Comparison of ENCODE assay signal across 16 mouse cellular contexts in the genomic region with DNA sequence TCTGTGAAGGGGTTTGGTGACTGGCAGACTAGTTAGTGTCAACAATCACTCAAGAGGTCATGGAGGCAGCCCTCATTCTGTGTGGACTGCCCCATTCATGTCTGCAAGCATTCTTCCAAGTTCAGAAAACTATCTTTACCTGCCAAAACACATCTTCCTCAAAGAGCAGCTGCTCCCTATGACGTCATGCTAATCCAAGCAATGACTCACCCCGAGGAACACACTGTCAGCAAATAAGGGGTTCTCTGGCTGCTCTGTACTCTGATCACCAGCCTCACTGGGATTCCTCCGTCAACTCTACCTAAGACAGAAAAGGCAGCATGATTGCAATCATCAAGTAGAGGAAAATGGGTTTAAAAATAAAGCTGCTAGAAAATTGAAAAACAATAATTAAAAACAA.
A peak's percentile ranks its signal among the peaks of the same experiment; 100 is the strongest.
DNase-seq lines count a peak whose midpoint lies in the region; ATAC-seq and TF ChIP-seq lines count a peak whose summit lies in the region.
"Had no signal": no experiment of that assay in that cellular context is flagged by ENCODE, and none has a peak within 500 bp of the region (broad histone marks: within the 10 kb centered on the region; RNA-seq: fewer than 3 reads in every experiment).

No protein-coding gene starts in this region.

- in situ Hi-C loops in ES-E14 (cut with MboI; ENCODE audit: low sequenced_read_pairs in 2 of 2, unreplicated experiment in 2 of 2), result loop anchor here in 1 of 2 experiments (10.0 kb wide), 2 partner anchors 301 to 361 kb away; no protein-coding TSS in a partner anchor

- H3K9me3 ChIP-seq in intestine, embryonic 14.5 days (ENCODE audit: control insufficient read depth, low read length), result no peaks in the 10 kb centered on the region
- no peaks in the 10 kb centered on the region for H3K9me3 ChIP-seq in intestine, postnatal 0 days (ENCODE audit: control insufficient read depth)
- no peaks in the 10 kb centered on the region for H3K9me3 ChIP-seq in ES-E14 (ENCODE audit: control insufficient read depth, insufficient read depth, low read depth, low read length)
- H3K9me3 ChIP-seq: embryonic facial prominence, embryonic 13.5 days; forebrain, embryonic 13.5 days; heart, embryonic 10.5 days; liver, embryonic 12.5 days; stomach, embryonic 15.5 days had no signal

- H3K36me3 ChIP-seq in intestine, embryonic 14.5 days (ENCODE audit: control insufficient read depth, insufficient read depth, low read length), result no peaks in the 10 kb centered on the region
- H3K36me3 ChIP-seq in intestine, postnatal 0 days (ENCODE audit: control insufficient read depth, insufficient read depth), result no peaks in the 10 kb centered on the region
- no peaks in the 10 kb centered on the region for H3K36me3 ChIP-seq in ES-E14 (ENCODE audit: control insufficient read depth, insufficient read depth, low read length, poor library complexity, severe bottlenecking)
- H3K36me3 ChIP-seq: embryonic facial prominence, embryonic 13.5 days; heart, embryonic 10.5 days; liver, embryonic 12.5 days; stomach, embryonic 15.5 days had no signal

- no peak for TF ChIP-seq CTCF in intestine, postnatal 0 days (IDR thresholded peaks at IDR 0.05; ENCODE audit: low read depth)

- 0 out of 2 replicates have a peak, but pooled peaks have one; percentile 58 for ATAC-seq in intestine, embryonic 14.5 days (replicated peaks; ENCODE audit: low FRiP score, low TSS enrichment, low read depth)
- no peak for ATAC-seq in intestine, postnatal 0 days
- ATAC-seq: liver, embryonic 12.5 days had no signal

- intact Hi-C loops in heart, postnatal 36 days (cut with DNase I), result loop anchor here (1.0 to 5.0 kb wide), 3 partner anchors 301 to 444 kb away; no protein-coding TSS in a partner anchor

- no peaks in the 10 kb centered on the region for H3K4me1 ChIP-seq in intestine, embryonic 14.5 days (replicated peaks; ENCODE audit: control insufficient read depth, insufficient read depth, low read length)
- no peaks in the 10 kb centered on the region for H3K4me1 ChIP-seq in intestine, postnatal 0 days (replicated peaks; ENCODE audit: control insufficient read depth, insufficient read depth, low read length)
- H3K4me1 ChIP-seq in ES-E14 (ENCODE audit: control insufficient read depth in 2 of 2, insufficient read depth in 2 of 2, low read length in 2 of 2, poor library complexity in 1 of 2), result no peaks in the 10 kb centered on the region
- H3K4me1 ChIP-seq: liver, embryonic 12.5 days; stomach, embryonic 15.5 days had no signal

- H3K4me3 ChIP-seq in intestine, embryonic 14.5 days (ENCODE audit: low read depth, low read length), result no peak overlapping the region
- no peak overlapping the region for H3K4me3 ChIP-seq in intestine, postnatal 0 days (ENCODE audit: low read depth, low read length)
- no peak overlapping the region for H3K4me3 ChIP-seq in ES-E14 (ENCODE audit: insufficient read depth in 1 of 2, low read depth in 1 of 2, low read length in 2 of 2, poor library complexity in 1 of 2, severe bottlenecking in 1 of 2)
- H3K4me3 ChIP-seq: embryonic facial prominence, embryonic 13.5 days; forebrain, embryonic 13.5 days; heart, embryonic 10.5 days; layer of hippocampus, adult 2 months; liver, embryonic 12.5 days; stomach, embryonic 15.5 days had no signal

- H3K9ac ChIP-seq in intestine, embryonic 14.5 days (ENCODE audit: low read length), result no peak overlapping the region
- H3K9ac ChIP-seq in intestine, postnatal 0 days (ENCODE audit: low read depth, low read length), result no peak overlapping the region
- no peak overlapping the region for H3K9ac ChIP-seq in ES-E14 (ENCODE audit: insufficient read depth, low read depth, low read length, poor library complexity, severe bottlenecking)
- H3K9ac ChIP-seq: embryonic facial prominence, embryonic 13.5 days; forebrain, embryonic 13.5 days; liver, embryonic 12.5 days; stomach, embryonic 15.5 days had no signal

- no peak overlapping the region for H3K27ac ChIP-seq in intestine, embryonic 14.5 days (ENCODE audit: low read depth)
- H3K27ac ChIP-seq in intestine, postnatal 0 days (ENCODE audit: low read depth, low read length), result no peak overlapping the region
- H3K27ac ChIP-seq in ES-E14 (ENCODE audit: insufficient read depth, low read depth, low read length, poor library complexity, severe bottlenecking), result no peak overlapping the region
- H3K27ac ChIP-seq: embryonic facial prominence, embryonic 13.5 days; forebrain, embryonic 13.5 days; heart, embryonic 10.5 days; layer of hippocampus, adult 2 months; liver, embryonic 12.5 days; stomach, embryonic 15.5 days had no signal

- no peak for DNase-seq in intestine, embryonic 14.5 days (ENCODE audit: low spot score)
- DNase-seq in 3T3-L1 (ENCODE audit: low read depth, low spot score) (peak; percentile 48), ES-E14 (ENCODE audit: low read depth, low spot score) (no peak)
- peak; percentile 8 for DNase-seq in lung, postnatal 25 days (ENCODE audit: low spot score)
- no peak for DNase-seq in layer of hippocampus, adult 18-20 months (ENCODE audit: low spot score in 2 of 2)
- no peak for DNase-seq in heart, postnatal 36 days
- DNase-seq in cerebellum, adult 11-12 months, result no peak
- DNase-seq: adrenal gland, adult 8-10 months; midbrain, embryonic 14.5 days had no signal

- WGBS in intestine, embryonic 14.5 days, result 36% methylated on average over 3 of the region's 3 CpGs
- 22% methylated on average over 3 of the region's 3 CpGs for WGBS in intestine, postnatal 0 days

- no peaks in the 10 kb centered on the region for H3K27me3 ChIP-seq in intestine, embryonic 14.5 days (replicated peaks; ENCODE audit: control insufficient read depth, insufficient read depth, low read length)
- H3K27me3 ChIP-seq in intestine, postnatal 0 days (replicated peaks; ENCODE audit: control insufficient read depth, insufficient read depth, low read length), result no peaks in the 10 kb centered on the region
- H3K27me3 ChIP-seq: embryonic facial prominence, embryonic 13.5 days; forebrain, embryonic 13.5 days; liver, embryonic 12.5 days; stomach, embryonic 15.5 days had no signal

- H3K4me2 ChIP-seq in intestine, embryonic 14.5 days (ENCODE audit: low read length), result no peak overlapping the region
- H3K4me2 ChIP-seq in intestine, postnatal 0 days (replicated peaks; ENCODE audit: low read depth), result no peak overlapping the region
- H3K4me2 ChIP-seq: embryonic facial prominence, embryonic 13.5 days; forebrain, embryonic 13.5 days; liver, embryonic 12.5 days; stomach, embryonic 15.5 days had no signal

TF ChIP-seq in ES-E14, 5 proteins besides CTCF, POLR2A, EP300 and RAD21:
- TF ChIP-seq HCFC1 (IDR thresholded peaks at IDR 0.05; ENCODE audit: borderline replicate concordance, insufficient read depth, low read length) (no peak), MAFK (IDR thresholded peaks at IDR 0.05; ENCODE audit: insufficient read depth, low read depth, low read length) (0 out of 2 replicates have a peak, but pooled peaks have one; percentile 26)

Comparison
In these comparisons a context has a peak if more than half of its experiments do, and no peak if none do; other contexts are left out.
1. DNase-seq: peak in 3T3-L1 (single experiment) and lung, postnatal 25 days (single experiment); none in intestine, embryonic 14.5 days (single experiment), ES-E14 (single experiment), layer of hippocampus, adult 18-20 months (0 of 2), heart, postnatal 36 days (0 of 2) and cerebellum, adult 11-12 months (single experiment).